Mouse (Mus musculus): ENCODE results near the gene Sema4c. TPM values are rescaled to one million over a fixed set of nuclear protein-coding genes. Genes with fewer than 3 reads are reported as not detected.

The Sema4c gene
- polyA plus RNA-seq, 1 experiment = 23.8 TPM

DNA sequence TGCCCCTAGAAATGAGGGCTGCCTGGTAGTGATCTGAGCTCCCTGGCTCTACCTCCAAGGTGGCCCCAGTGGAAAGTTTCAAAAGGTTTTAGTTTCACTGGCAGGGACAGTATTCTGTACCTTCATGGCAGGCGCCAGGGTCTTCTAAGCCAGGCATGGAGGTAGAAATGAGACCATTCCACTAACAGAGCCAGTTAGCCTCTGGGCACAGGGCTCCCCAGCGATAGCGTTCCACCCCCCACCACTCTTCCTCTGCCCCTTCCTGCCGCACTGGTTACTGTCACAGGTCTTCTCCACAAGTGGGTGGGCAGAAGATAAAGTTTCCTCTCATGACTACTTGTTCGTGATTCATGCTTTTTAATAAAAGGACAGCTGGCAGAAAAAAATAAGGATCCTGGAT lies 1.7 kb upstream of the Sema4c start:
- H3K27ac ChIP-seq (ENCODE audit: insufficient read depth, low read length) = no peak overlapping the region
- WGBS = 94% methylated on average over 5 of the region's 5 CpGs
- no peak for TF ChIP-seq CTCF (IDR thresholded peaks at IDR 0.05; ENCODE audit: borderline replicate concordance, insufficient read depth, low read depth, low read length)
- no peak for TF ChIP-seq POLR2A (IDR thresholded peaks at IDR 0.05; ENCODE audit: borderline replicate concordance, insufficient read depth, low read length)

GRCm38 (mm10) chr1:36559256-36559655 lies 1.1 kb upstream of the Sema4c start:
- no peak overlapping the region for H3K4me3 ChIP-seq (replicated peaks; ENCODE audit: insufficient read depth, low read depth, low read length)
- no peak overlapping the region for H3K27ac ChIP-seq (ENCODE audit: insufficient read depth, low read length)
- H3K27me3 ChIP-seq (ENCODE audit: control insufficient read depth, insufficient read depth, low read length) = no peaks in the 10 kb centered on the region
- TF ChIP-seq POLR2A (IDR thresholded peaks at IDR 0.05; ENCODE audit: borderline replicate concordance, insufficient read depth, low read length) (no peak), CTCF (IDR thresholded peaks at IDR 0.05; ENCODE audit: borderline replicate concordance, insufficient read depth, low read depth, low read length) (no peak)
- DNase-seq = no peak
- WGBS = 59% methylated on average over 4 of the region's 4 CpGs
- H3K4me1 ChIP-seq (ENCODE audit: control insufficient read depth, insufficient read depth, low read length) = peaks cover 22% of the 10 kb centered on the region

More for the DNA sequence above, 1.7 kb upstream of the Sema4c start:
- Histone ChIP-seq H3K27me3 (ENCODE audit: control insufficient read depth, insufficient read depth, low read length) (no peaks in the 10 kb centered on the region), H3K4me1 (ENCODE audit: control insufficient read depth, insufficient read depth, low read length) (peaks cover 16% of the 10 kb centered on the region), H3K4me3 (replicated peaks; ENCODE audit: insufficient read depth, low read depth, low read length) (no peak overlapping the region)
- no peak for DNase-seq

DNA sequence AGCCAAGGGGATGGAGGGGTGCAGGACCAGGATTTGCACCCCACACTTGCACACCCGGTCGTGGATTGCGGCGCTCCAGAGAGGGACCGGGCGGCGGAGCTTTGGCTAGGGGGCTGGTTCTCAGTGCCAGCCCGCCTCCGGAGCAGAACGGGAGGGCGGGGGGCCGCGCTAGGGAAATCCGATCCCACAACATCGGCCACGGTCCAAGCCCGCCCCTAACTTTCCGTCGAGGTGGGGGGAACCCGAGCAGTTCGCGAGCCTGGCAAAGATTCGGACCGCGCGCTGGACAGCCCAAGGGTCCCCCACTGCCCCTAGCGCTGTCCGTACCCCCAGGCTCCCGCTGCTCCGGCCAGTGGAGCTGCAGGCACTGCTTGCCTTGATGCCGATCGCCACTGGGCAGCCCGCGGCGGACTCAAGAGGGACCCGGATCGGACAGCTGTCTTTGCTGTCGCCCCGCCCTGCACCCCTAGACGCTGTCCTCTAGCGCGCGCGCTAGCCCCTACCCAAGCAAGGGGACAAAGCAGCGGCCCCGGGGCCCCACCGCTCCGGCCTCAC lies 615 bp downstream of the Sema4c start:
- TF ChIP-seq CTCF (IDR thresholded peaks at IDR 0.05; ENCODE audit: borderline replicate concordance, insufficient read depth, low read depth, low read length) (no peak), POLR2A (IDR thresholded peaks at IDR 0.05; ENCODE audit: borderline replicate concordance, insufficient read depth, low read length) (no peak)
- no peaks in the 10 kb centered on the region for H3K27me3 ChIP-seq (ENCODE audit: control insufficient read depth, insufficient read depth, low read length)
- under 1% methylated on average over 48 of the region's 48 CpGs for WGBS
- H3K27ac ChIP-seq (ENCODE audit: insufficient read depth, low read length) = peak overlapping the region; percentile 84
- peak overlapping the region; percentile 94 for H3K4me3 ChIP-seq (replicated peaks; ENCODE audit: insufficient read depth, low read depth, low read length)
- peak in 1 of 2 experiments; percentile 72 for DNase-seq
- peaks cover 38% of the 10 kb centered on the region for H3K4me1 ChIP-seq (ENCODE audit: control insufficient read depth, insufficient read depth, low read length)

DNA sequence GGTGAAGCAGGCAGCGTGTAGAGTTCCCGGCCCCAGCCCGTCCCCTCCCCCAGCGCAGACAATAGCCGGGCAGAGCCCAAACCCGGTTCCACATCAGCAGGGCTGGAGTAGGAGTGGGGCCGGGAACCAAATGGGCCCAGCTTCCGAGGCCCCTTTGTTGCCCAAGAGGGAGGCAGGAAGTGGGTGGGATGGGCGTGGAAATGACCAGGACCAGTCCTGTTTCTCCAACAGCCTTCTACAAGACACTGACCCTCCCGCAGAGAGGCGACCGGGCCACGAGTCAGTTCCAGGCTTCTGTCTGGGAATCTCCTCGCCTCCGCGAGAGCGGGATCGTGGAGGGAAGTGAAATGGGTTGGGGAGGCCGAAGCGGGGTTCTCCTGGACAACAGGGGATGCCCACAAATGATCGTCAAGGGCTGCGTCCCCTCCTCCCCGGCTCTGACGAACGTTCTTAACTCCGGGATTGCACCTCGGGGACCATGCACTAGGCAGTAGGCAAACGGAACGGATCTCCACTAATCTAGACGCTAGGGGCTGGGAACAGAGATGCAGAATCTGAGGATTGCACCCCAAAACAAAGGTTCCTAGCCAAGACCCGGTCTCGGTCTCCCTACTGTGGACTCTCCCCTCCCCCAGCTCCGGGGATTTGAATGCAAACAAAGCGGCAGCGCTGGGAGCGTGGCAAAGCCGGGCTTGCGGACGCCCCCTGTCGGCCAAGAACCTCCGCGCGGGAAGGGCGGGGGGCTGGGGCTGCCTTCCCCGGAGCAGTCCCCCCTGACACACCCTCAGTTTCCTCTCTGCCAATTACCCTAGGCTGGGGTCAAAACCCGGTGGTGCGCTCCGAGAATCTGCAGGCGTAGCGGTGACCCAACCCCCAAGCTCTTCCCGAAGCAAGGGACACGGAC lies 1.3 kb downstream of the Sema4c start:
- Histone ChIP-seq H3K4me3 (replicated peaks; ENCODE audit: insufficient read depth, low read depth, low read length) (peak overlapping the region; percentile 94), H3K27me3 (ENCODE audit: control insufficient read depth, insufficient read depth, low read length) (no peaks in the 10 kb centered on the region), H3K27ac (ENCODE audit: insufficient read depth, low read length) (peak overlapping the region; percentile 84), H3K4me1 (ENCODE audit: control insufficient read depth, insufficient read depth, low read length) (peaks cover 45% of the 10 kb centered on the region)
- peak; percentile 72 for TF ChIP-seq CTCF (IDR thresholded peaks at IDR 0.05; ENCODE audit: borderline replicate concordance, insufficient read depth, low read depth, low read length)
- peak; percentile 17; the same call in 1 of the 2 replicates for TF ChIP-seq POLR2A (IDR thresholded peaks at IDR 0.05; ENCODE audit: borderline replicate concordance, insufficient read depth, low read length)
- under 1% methylated on average over 52 of the region's 52 CpGs for WGBS
- peak; percentile 88 to 95 for DNase-seq

- Histone ChIP-seq H3K4me3 (replicated peaks; ENCODE audit: insufficient read depth, low read depth, low read length) (peak overlapping the region; percentile 94), H3K4me1 (ENCODE audit: control insufficient read depth, insufficient read depth, low read length) (peaks cover 50% of the 10 kb centered on the region), H3K27ac (ENCODE audit: insufficient read depth, low read length) (peak overlapping the region; percentile 84), H3K27me3 (ENCODE audit: control insufficient read depth, insufficient read depth, low read length) (no peaks in the 10 kb centered on the region)
- TF ChIP-seq POLR2A (IDR thresholded peaks at IDR 0.05; ENCODE audit: borderline replicate concordance, insufficient read depth, low read length) (no peak), CTCF (IDR thresholded peaks at IDR 0.05; ENCODE audit: borderline replicate concordance, insufficient read depth, low read depth, low read length) (no peak)
- 6% methylated on average over 8 of the region's 8 CpGs for WGBS
- DNase-seq = peak; percentile 58 to 68
Observed at GRCm38 (mm10) chr1:36555798-36556395, 2.3 kb downstream of the Sema4c start.

DNA sequence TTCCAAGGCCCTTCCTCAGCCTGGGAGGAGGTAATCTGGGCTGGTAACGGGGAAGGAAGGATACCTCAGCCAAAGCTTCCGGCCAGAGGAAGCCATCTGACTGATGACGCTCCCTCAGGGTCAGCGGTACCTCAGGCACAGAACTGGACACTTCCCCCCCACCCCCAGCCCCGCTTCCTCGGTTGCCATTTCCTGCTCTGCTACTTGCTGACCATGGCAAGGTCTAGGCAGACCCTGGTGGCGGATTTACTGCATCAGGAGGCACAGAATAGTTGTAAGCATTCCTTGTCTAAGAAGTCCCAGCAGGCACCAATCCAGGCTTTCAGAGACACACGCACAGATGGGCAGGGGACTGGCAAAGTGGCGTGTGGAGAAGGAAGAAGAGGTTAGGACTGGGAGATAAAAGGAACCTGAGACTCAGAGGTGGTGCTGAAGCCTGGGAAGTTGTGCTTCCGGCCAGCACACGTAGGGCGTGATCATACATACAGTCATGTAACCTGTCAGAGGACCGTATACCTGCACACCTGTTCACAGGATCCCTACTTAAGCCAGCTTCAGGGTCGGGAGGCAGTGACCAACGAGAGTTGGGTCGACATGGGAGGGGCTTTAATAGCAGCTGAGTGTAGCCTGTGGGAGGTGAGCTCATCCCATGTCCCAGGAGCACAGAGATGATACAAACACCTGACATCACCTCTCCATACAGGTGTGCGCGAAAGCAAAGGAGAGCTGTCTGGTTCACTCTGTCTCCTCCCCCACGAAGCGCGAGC lies 3.3 kb downstream of the Sema4c start:
- peak overlapping the region; percentile 84 for H3K27ac ChIP-seq (ENCODE audit: insufficient read depth, low read length)
- TF ChIP-seq CTCF (IDR thresholded peaks at IDR 0.05; ENCODE audit: borderline replicate concordance, insufficient read depth, low read depth, low read length) (no peak), POLR2A (IDR thresholded peaks at IDR 0.05; ENCODE audit: borderline replicate concordance, insufficient read depth, low read length) (no peak)
- H3K4me3 ChIP-seq (replicated peaks; ENCODE audit: insufficient read depth, low read depth, low read length) = peak overlapping the region; percentile 39

DNA sequence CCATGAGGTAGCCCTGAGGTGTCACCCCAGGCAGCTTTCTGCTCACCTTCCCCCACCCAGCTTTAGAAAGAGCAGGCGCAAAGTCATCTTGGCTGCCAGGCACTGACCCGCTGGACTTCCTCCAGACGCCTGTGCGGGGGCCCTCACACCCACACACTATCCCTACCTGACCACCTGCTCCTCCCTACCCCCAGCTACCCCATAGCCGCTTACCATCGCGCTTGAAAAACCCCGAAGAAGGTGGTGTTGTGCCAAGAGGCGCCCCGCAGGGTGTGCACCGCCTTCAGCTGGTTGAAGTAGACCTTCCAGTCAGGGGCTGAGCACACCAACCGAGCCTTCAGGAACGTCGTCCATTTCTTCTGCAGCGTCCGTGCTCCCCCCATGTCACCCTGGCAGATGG lies 5.6 kb downstream of the Sema4c start:
- 20% methylated on average over 16 of the region's 16 CpGs for WGBS
- TF ChIP-seq POLR2A (IDR thresholded peaks at IDR 0.05; ENCODE audit: borderline replicate concordance, insufficient read depth, low read length) (0 out of 2 replicates have a peak, but pooled peaks have one; percentile 9), CTCF (IDR thresholded peaks at IDR 0.05; ENCODE audit: borderline replicate concordance, insufficient read depth, low read depth, low read length) (no peak)
- Histone ChIP-seq H3K4me3 (replicated peaks; ENCODE audit: insufficient read depth, low read depth, low read length) (peak overlapping the region; percentile 6), H3K4me1 (ENCODE audit: control insufficient read depth, insufficient read depth, low read length) (peaks cover 56% of the 10 kb centered on the region), H3K27me3 (ENCODE audit: control insufficient read depth, insufficient read depth, low read length) (no peaks in the 10 kb centered on the region), H3K27ac (ENCODE audit: insufficient read depth, low read length) (peak overlapping the region; percentile 74)
- DNase-seq = peak; percentile 89

More for the DNA sequence above, 3.3 kb downstream of the Sema4c start:
- no peaks in the 10 kb centered on the region for H3K27me3 ChIP-seq (ENCODE audit: control insufficient read depth, insufficient read depth, low read length)
- WGBS = 32% methylated on average over 21 of the region's 21 CpGs
- H3K4me1 ChIP-seq (ENCODE audit: control insufficient read depth, insufficient read depth, low read length) = peaks cover 56% of the 10 kb centered on the region
- DNase-seq = peak in 1 of 2 experiments; percentile 35
